Mouse (Mus musculus): Measurements from ENCODE around the gene Syt1. TPM values are rescaled to one million over a fixed set of nuclear protein-coding genes. Genes with fewer than 3 reads are reported as not detected.

The Syt1 gene
- polyA plus RNA-seq, 1 experiment from 2014 or later, result 26.6 TPM

DNA sequence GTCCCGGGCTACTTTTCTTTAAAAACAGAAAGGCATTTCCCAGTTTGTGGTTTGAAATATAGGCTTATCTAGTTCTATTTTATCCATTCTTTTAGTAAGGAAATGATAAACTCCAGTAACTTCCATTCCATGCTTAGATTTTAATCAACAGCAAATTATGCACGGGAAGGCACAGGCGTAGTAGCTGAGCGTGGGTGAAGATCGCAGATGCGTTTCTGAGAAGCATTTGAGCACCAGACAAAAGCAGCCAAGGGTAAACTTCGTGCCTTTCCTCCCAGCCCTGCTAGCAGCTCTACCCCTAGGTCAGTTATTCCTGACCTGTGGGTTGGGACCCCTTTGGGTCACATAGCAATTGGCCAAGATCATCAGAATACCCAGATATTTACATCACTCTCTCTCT, 482.4 kb downstream of the Syt1 start:
- no peak for DNase-seq (ENCODE audit: low spot score)
- 91% methylated on average over 7 of the region's 7 CpGs for WGBS

DNA sequence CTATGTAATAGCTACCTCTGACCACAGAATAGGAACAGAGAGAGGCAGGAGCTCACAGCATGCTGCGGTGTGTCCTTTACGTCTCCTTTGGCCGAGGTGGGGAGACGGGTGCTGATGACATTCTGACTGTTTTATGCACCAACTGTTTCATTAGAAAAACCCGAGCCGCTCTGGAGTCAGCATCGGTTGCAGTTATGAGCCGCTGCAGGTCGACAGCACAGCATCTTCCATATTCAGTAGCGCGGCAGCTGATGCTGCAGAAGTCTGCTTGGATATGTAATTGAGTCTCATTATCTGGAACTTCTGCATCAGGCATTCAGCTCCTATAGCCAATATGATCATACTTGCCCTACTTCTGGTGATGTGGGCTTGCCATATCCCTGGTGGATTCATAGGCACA, 485.3 kb downstream of the Syt1 start:
- H3K4me1 ChIP-seq (ENCODE audit: control insufficient read depth, insufficient read depth, low read length), result 0 out of 2 replicates have a peak, but pooled peaks cover 3% of the 10 kb centered on the region
- ATAC-seq (ENCODE audit: insufficient read depth, low FRiP score, low TSS enrichment), result no peak
- no peak for DNase-seq (ENCODE audit: low spot score)
- no peaks in the 10 kb centered on the region for H3K36me3 ChIP-seq (ENCODE audit: control insufficient read depth, insufficient read depth, low read length)
- H3K4me3 ChIP-seq (ENCODE audit: low read depth, low read length), result no peak overlapping the region
- H3K9me3 ChIP-seq (ENCODE audit: control insufficient read depth, low read length), result no peaks in the 10 kb centered on the region
- H3K27ac ChIP-seq (ENCODE audit: low read depth, low read length), result no peak overlapping the region
- H3K4me2 ChIP-seq (ENCODE audit: low read depth), result no peak overlapping the region
- WGBS, result 85% methylated on average over 11 of the region's 11 CpGs
- H3K9ac ChIP-seq (ENCODE audit: low read length), result no peak overlapping the region
- H3K27me3 ChIP-seq (ENCODE audit: control insufficient read depth, insufficient read depth, low read length), result no peaks in the 10 kb centered on the region

More for the DNA sequence above, 482.4 kb downstream of the Syt1 start:
- no peak overlapping the region for H3K27ac ChIP-seq (ENCODE audit: low read depth, low read length)
- 0 out of 2 replicates have a peak, but pooled peaks cover 3% of the 10 kb centered on the region for H3K4me1 ChIP-seq (ENCODE audit: control insufficient read depth, insufficient read depth, low read length)
- no peaks in the 10 kb centered on the region for H3K9me3 ChIP-seq (ENCODE audit: control insufficient read depth, low read length)
- no peaks in the 10 kb centered on the region for H3K36me3 ChIP-seq (ENCODE audit: control insufficient read depth, insufficient read depth, low read length)
- ATAC-seq (ENCODE audit: insufficient read depth, low FRiP score, low TSS enrichment), result no peak
- H3K4me2 ChIP-seq (ENCODE audit: low read depth), result no peak overlapping the region
- no peak overlapping the region for H3K4me3 ChIP-seq (ENCODE audit: low read depth, low read length)
- H3K9ac ChIP-seq (ENCODE audit: low read length), result no peak overlapping the region
- H3K27me3 ChIP-seq (ENCODE audit: control insufficient read depth, insufficient read depth, low read length), result no peaks in the 10 kb centered on the region

DNA sequence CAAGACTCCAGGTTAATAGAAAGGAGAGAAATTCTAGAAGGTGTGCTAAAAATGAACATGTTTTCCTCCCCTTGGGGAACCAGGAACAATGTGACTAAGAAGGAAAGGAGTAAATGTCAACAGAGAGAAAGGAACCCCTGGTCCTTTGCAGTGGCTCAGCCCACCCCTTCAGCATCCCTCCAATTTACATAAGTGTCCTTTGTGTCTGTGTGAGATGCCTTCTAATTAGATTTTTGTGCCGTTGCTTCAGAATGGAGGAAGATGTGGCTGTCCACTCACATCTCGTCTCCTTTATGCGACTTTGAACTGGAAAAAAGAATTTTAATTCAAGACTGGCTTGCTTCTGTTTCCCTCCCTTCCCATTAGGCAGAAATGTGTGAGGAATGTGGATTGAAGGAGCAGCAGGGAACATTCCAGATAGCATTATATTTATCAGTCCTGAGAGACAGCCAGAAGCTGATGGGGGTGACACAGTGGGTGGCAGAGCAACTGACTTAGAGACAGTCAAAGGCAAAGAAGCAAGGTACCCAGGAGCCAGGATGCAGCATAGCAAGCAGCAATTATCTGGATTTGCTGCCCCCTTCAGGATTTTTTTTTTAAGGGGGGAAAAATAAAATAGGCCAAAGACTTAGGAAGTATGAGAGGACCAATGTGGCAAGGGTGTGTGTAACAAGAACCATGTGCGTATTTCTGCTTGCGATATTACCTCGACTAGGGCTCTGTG, 486.3 kb downstream of the Syt1 start:
- H3K36me3 ChIP-seq (ENCODE audit: control insufficient read depth, insufficient read depth, low read length), result no peaks in the 10 kb centered on the region
- no peak overlapping the region for H3K4me3 ChIP-seq (ENCODE audit: low read depth, low read length)
- no peak overlapping the region for H3K4me2 ChIP-seq (ENCODE audit: low read depth)
- ATAC-seq (ENCODE audit: insufficient read depth, low FRiP score, low TSS enrichment) (0 out of 2 replicates have a peak, but pooled peaks have one; percentile 28), DNase-seq (ENCODE audit: low spot score) (no peak)
- no peak overlapping the region for H3K27ac ChIP-seq (ENCODE audit: low read depth, low read length)
- H3K9me3 ChIP-seq (ENCODE audit: control insufficient read depth, low read length), result no peaks in the 10 kb centered on the region
- 61% methylated on average over 6 of the region's 6 CpGs for WGBS
- no peaks in the 10 kb centered on the region for H3K27me3 ChIP-seq (ENCODE audit: control insufficient read depth, insufficient read depth, low read length)
- H3K9ac ChIP-seq (ENCODE audit: low read length), result no peak overlapping the region
- H3K4me1 ChIP-seq (ENCODE audit: control insufficient read depth, insufficient read depth, low read length), result 0 out of 2 replicates have a peak, but pooled peaks cover 3% of the 10 kb centered on the region

DNA sequence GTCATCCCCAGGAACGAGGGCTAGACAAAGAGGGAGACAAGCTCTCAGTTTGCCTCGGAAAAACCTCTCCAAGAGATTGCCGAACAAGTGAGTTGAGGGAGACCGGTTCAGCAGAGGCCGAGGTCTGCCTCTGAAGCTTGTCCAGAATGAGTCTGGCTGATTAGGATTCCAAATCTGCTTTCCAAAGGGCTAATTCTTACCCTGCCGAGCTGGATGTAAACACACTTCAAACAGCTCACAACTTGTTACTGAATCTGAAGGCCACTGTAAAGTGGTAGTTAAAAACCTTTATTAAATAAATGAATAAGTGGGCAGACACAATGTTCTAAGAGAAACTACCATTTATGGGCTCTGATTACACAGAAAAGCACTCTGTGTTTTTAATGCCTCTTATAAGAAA, 491.6 kb downstream of the Syt1 start:
- H3K27ac ChIP-seq (ENCODE audit: low read depth, low read length), result no peak overlapping the region
- no peaks in the 10 kb centered on the region for H3K9me3 ChIP-seq (ENCODE audit: control insufficient read depth, low read length)
- H3K9ac ChIP-seq (ENCODE audit: low read length), result no peak overlapping the region
- no peaks in the 10 kb centered on the region for H3K36me3 ChIP-seq (ENCODE audit: control insufficient read depth, insufficient read depth, low read length)
- DNase-seq (ENCODE audit: low spot score) (no peak), ATAC-seq (ENCODE audit: insufficient read depth, low FRiP score, low TSS enrichment) (no peak)
- no peak overlapping the region for H3K4me3 ChIP-seq (ENCODE audit: low read depth, low read length)
- WGBS, result 71% methylated on average over 6 of the region's 6 CpGs
- no peak overlapping the region for H3K4me2 ChIP-seq (ENCODE audit: low read depth)
- no peaks in the 10 kb centered on the region for H3K4me1 ChIP-seq (ENCODE audit: control insufficient read depth, insufficient read depth, low read length)
- no peaks in the 10 kb centered on the region for H3K27me3 ChIP-seq (ENCODE audit: control insufficient read depth, insufficient read depth, low read length)

DNA sequence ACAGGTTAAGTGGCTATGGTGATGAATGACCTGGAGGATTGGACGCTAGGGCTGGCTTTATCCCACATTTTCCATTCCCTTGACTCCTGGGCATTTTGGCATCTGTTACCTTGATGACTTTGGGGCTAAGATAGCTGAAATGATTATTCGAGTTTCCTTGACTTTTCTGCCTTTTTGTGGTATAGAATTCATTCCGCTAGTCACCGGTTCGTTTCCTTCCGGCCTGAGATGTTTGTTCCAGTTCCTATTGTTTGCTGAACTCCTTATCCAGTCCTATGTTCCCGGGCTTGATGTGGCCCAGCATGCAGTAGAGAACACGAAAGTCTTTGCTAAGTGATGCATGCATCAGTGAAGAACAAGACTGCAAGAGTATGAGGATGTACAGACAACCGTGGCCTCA, 493.7 kb downstream of the Syt1 start:
- Histone ChIP-seq H3K27me3 (ENCODE audit: control insufficient read depth, insufficient read depth, low read length) (no peaks in the 10 kb centered on the region), H3K9ac (ENCODE audit: low read length) (no peak overlapping the region), H3K4me2 (ENCODE audit: low read depth) (no peak overlapping the region), H3K27ac (ENCODE audit: low read depth, low read length) (no peak overlapping the region), H3K4me1 (ENCODE audit: control insufficient read depth, insufficient read depth, low read length) (no peaks in the 10 kb centered on the region), H3K4me3 (ENCODE audit: low read depth, low read length) (no peak overlapping the region), H3K36me3 (ENCODE audit: control insufficient read depth, insufficient read depth, low read length) (no peaks in the 10 kb centered on the region), H3K9me3 (ENCODE audit: control insufficient read depth, low read length) (no peaks in the 10 kb centered on the region)
- no peak for ATAC-seq (ENCODE audit: insufficient read depth, low FRiP score, low TSS enrichment)
- 78% methylated on average over 9 of the region's 9 CpGs for WGBS
- no peak for DNase-seq (ENCODE audit: low spot score)

DNA sequence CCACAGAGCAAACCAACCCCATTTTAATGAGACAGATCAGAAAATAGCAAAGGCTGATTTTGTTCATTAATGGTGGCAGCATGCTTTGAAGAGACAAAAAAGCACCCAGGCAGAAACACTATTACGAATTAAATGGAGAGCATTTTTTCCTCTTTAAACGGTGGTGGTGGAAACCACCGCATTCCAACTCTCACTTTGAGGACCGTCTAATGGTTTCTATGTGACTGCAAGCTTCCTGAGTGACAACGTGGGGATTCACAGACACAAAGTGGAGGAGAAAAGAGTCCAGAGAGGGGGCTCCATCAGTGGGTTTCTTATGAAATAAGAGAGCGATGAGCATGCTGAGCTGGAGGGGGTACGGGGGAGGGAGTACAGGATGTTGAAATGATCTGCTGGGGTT, 496.1 kb downstream of the Syt1 start:
- Histone ChIP-seq H3K9me3 (ENCODE audit: control insufficient read depth, low read length) (no peaks in the 10 kb centered on the region), H3K9ac (ENCODE audit: low read length) (no peak overlapping the region), H3K27me3 (ENCODE audit: control insufficient read depth, insufficient read depth, low read length) (no peaks in the 10 kb centered on the region), H3K4me3 (ENCODE audit: low read depth, low read length) (no peak overlapping the region), H3K4me2 (ENCODE audit: low read depth) (no peak overlapping the region), H3K4me1 (ENCODE audit: control insufficient read depth, insufficient read depth, low read length) (no peaks in the 10 kb centered on the region), H3K27ac (ENCODE audit: low read depth, low read length) (no peak overlapping the region), H3K36me3 (ENCODE audit: control insufficient read depth, insufficient read depth, low read length) (no peaks in the 10 kb centered on the region)
- ATAC-seq (ENCODE audit: insufficient read depth, low FRiP score, low TSS enrichment) (no peak), DNase-seq (ENCODE audit: low spot score) (no peak)
- WGBS, result 81% methylated on average over 7 of the region's 7 CpGs

DNA sequence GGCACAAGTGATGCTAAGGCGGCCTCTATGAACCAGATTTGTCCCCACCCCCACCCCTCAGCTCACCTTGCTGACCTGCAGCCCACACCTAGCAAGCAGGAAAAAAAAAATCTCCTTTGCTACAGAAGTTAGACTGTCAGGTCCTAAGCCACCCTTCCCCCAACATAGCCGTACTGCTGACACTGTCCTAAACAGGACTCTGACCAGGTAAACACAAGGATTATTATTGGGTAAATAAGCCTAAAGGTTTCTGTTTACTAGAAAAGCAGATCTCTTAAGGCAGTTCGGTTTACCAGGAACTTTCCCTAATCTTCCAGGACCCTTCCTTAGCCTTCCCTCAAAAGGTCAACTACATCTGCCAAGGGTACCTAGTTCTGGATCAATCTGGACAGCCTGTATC, 501.2 kb downstream of the Syt1 start:
- H3K4me3 ChIP-seq (ENCODE audit: low read depth, low read length), result no peak overlapping the region
- H3K4me2 ChIP-seq (ENCODE audit: low read depth), result no peak overlapping the region
- no peaks in the 10 kb centered on the region for H3K27me3 ChIP-seq (ENCODE audit: control insufficient read depth, insufficient read depth, low read length)
- H3K36me3 ChIP-seq (ENCODE audit: control insufficient read depth, insufficient read depth, low read length), result no peaks in the 10 kb centered on the region
- H3K4me1 ChIP-seq (ENCODE audit: control insufficient read depth, insufficient read depth, low read length), result no peaks in the 10 kb centered on the region
- no peak overlapping the region for H3K27ac ChIP-seq (ENCODE audit: low read depth, low read length)
- 90% methylated on average over 3 of the region's 3 CpGs for WGBS
- DNase-seq (ENCODE audit: low spot score) (no peak), ATAC-seq (ENCODE audit: insufficient read depth, low FRiP score, low TSS enrichment) (no peak)
- H3K9me3 ChIP-seq (ENCODE audit: control insufficient read depth, low read length), result no peaks in the 10 kb centered on the region
- no peak overlapping the region for H3K9ac ChIP-seq (ENCODE audit: low read length)

DNA sequence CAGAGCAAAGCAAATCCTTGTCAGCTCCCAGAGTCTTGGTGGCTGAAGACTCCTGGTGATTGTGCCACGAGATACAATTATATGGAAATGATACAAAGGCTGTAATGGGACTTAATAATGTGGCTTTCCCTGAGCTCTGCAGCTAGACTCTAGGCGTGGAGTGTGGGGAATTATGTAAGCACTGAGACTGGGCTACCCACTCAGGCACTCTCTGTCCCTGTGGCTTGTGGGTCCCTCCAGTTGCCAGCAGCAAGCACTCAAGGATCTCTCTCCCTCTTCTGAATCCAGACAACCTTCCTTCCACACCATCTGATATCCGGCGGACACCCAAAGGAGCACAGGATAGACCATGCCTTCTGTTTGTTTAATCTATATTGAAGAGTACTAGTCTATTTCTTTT, 503.9 kb downstream of the Syt1 start:
- no peaks in the 10 kb centered on the region for H3K36me3 ChIP-seq (ENCODE audit: control insufficient read depth, insufficient read depth, low read length)
- DNase-seq (ENCODE audit: low spot score) (no peak), ATAC-seq (ENCODE audit: insufficient read depth, low FRiP score, low TSS enrichment) (no peak)
- H3K27me3 ChIP-seq (ENCODE audit: control insufficient read depth, insufficient read depth, low read length), result no peaks in the 10 kb centered on the region
- H3K9ac ChIP-seq (ENCODE audit: low read length), result no peak overlapping the region
- no peak overlapping the region for H3K4me2 ChIP-seq (ENCODE audit: low read depth)
- no peak overlapping the region for H3K27ac ChIP-seq (ENCODE audit: low read depth, low read length)
- no peak overlapping the region for H3K4me3 ChIP-seq (ENCODE audit: low read depth, low read length)
- H3K4me1 ChIP-seq (ENCODE audit: control insufficient read depth, insufficient read depth, low read length), result no peaks in the 10 kb centered on the region
- 82% methylated on average over 4 of the region's 4 CpGs for WGBS
- no peaks in the 10 kb centered on the region for H3K9me3 ChIP-seq (ENCODE audit: control insufficient read depth, low read length)

DNA sequence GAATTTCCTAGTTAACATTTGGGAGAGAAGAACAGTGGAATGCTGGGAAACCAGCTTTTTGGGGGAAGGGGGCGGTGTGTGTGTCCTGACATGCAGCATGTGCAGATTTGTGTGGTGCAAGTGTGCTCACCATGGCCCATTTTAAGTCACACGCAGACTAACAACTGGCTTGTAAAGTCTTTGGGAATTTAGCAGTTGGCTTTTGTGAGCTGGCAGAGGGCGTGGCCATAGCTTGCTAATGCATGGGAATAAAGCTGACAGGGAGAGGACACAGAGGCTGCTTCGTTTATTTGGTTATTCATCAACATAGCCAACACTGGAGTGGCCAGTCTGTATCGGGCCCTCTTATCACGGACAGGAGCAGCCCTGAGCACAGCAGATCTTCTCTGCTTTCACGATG, 505.9 kb downstream of the Syt1 start:
- H3K4me1 ChIP-seq (ENCODE audit: control insufficient read depth, insufficient read depth, low read length), result no peaks in the 10 kb centered on the region
- no peaks in the 10 kb centered on the region for H3K27me3 ChIP-seq (ENCODE audit: control insufficient read depth, insufficient read depth, low read length)
- DNase-seq (ENCODE audit: low spot score) (peak; percentile 17), ATAC-seq (ENCODE audit: insufficient read depth, low FRiP score, low TSS enrichment) (no peak)
- H3K4me3 ChIP-seq (ENCODE audit: low read depth, low read length), result no peak overlapping the region
- H3K9ac ChIP-seq (ENCODE audit: low read length), result no peak overlapping the region
- H3K27ac ChIP-seq (ENCODE audit: low read depth, low read length), result no peak overlapping the region
- WGBS, result 71% methylated on average over 7 of the region's 7 CpGs
- no peaks in the 10 kb centered on the region for H3K9me3 ChIP-seq (ENCODE audit: control insufficient read depth, low read length)
- H3K36me3 ChIP-seq (ENCODE audit: control insufficient read depth, insufficient read depth, low read length), result no peaks in the 10 kb centered on the region
- H3K4me2 ChIP-seq (ENCODE audit: low read depth), result no peak overlapping the region
